Mouse (Mus musculus) limb, embryonic 13.5 days (tissue): Measurements from ENCODE around the gene Gfi1b. TPM values are rescaled to one million over a fixed set of nuclear protein-coding genes. Genes with fewer than 3 reads are reported as not detected.

Experiments
- ATAC-seq: fragments of 200-750 bp; cut with Nextera tagmentation; 2 replicates; pipeline ENCODE4 v1.8.0; 2017; ENCODE audit warnings: low read depth, moderate number of reproducible peaks, moderate TSS enrichment; ENCODE audit not compliant: low FRiP score
- H3K27ac ChIP-seq: fragments of 300-500 bp; sonication (generic); 2 replicates; pipeline ENCODE4 v1.5.1; 2015; ENCODE audit warnings: inconsistent platforms, mild to moderate bottlenecking, moderate library complexity
- H3K27me3 ChIP-seq: fragments of 300-500 bp; sonication (generic); 2 replicates; pipeline ENCODE4 v1.6.1; 2015; ENCODE audit warnings: mild to moderate bottlenecking, inconsistent platforms
- H3K36me3 ChIP-seq: fragments of 300-500 bp; sonication (generic); 2 replicates; pipeline ENCODE4 v1.6.1; 2015; ENCODE audit warnings: inconsistent platforms, mild to moderate bottlenecking, moderate library complexity
- H3K4me1 ChIP-seq: fragments of 300-500 bp; sonication (generic); 2 replicates; pipeline ENCODE4 v1.6.1; 2015; ENCODE audit warnings: inconsistent platforms
- H3K4me2 ChIP-seq: fragments of 300-500 bp; sonication (generic); replicated peaks from 2 replicates; pipeline ENCODE4 v1.6.1; 2015; ENCODE audit warnings: inconsistent platforms, mild to moderate bottlenecking, moderate library complexity
- H3K4me3 ChIP-seq: fragments of 300-500 bp; sonication (generic); 2 replicates; pipeline ENCODE4 v1.5.1; 2015; ENCODE audit warnings: moderate library complexity, mild to moderate bottlenecking, inconsistent platforms
- H3K9ac ChIP-seq: fragments of 300-500 bp; sonication (generic); 2 replicates; pipeline ENCODE4 v1.6.1; 2015; ENCODE audit warnings: mild to moderate bottlenecking, inconsistent platforms
- H3K9me3 ChIP-seq: fragments of 300-500 bp; sonication (generic); 2 replicates; pipeline ENCODE4 v1.6.1; 2016; ENCODE audit warnings: inconsistent platforms
- WGBS: fragments of 180-500 bp; shearing (Covaris S2); methylation state at CpG from one replicate; pipeline ENCODE4 v1.1.7; 2015; 5-methylcytosine and 5-hydroxymethylcytosine counted together
- polyA plus RNA-seq: library from polyadenylated mRNA; unstranded; fragments of >200 nt; fragmentation: Nextera tagmentation; extraction: Ambion mirVana; gene quantifications from 2 replicates; pipeline ENCODE4 v1.2.1, GENCODE M21; 2015

Gene Gfi1b
- polyA plus RNA-seq, 1 experiment from 2014 or later, result 0.65 TPM

DNA sequence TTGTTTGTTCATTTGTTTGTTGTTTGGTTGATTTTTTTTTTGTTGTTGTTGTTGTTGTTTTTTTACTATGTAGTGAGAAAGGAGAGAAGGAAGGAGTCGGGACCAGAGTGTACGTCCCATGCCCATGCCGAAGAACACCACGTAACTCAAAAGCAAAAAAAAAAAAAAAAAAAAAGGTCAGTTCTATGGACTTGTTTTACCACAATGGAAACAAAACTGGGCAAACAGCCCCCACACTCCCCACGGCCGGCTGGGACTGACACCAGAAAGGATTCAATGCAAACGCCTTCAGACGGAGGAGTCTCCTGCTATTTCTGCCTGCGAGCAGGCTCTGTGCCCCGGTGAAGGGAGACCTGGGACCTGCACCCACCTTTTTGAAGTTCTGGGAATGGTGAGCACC is 1.3 kb downstream of the Gfi1b start:
- Histone ChIP-seq H3K27ac (no peak overlapping the region), H3K36me3 (no peaks in the 10 kb centered on the region), H3K9ac (no peak overlapping the region), H3K27me3 (peaks cover 33% of the 10 kb centered on the region), H3K4me3 (no peak overlapping the region), H3K9me3 (no peaks in the 10 kb centered on the region), H3K4me2 (no peak overlapping the region), H3K4me1 (peaks cover 4% of the 10 kb centered on the region; the same call in 1 of the 2 replicates)
- no peak for ATAC-seq
- 69% methylated on average over 10 of the region's 10 CpGs for WGBS

- Histone ChIP-seq H3K9me3 (no peaks in the 10 kb centered on the region), H3K27ac (no peak overlapping the region), H3K27me3 (peaks cover 36% of the 10 kb centered on the region), H3K36me3 (no peaks in the 10 kb centered on the region), H3K4me2 (no peak overlapping the region), H3K9ac (no peak overlapping the region), H3K4me3 (no peak overlapping the region), H3K4me1 (peaks cover 4% of the 10 kb centered on the region; the same call in 1 of the 2 replicates)
- 85% methylated on average over 6 of the region's 6 CpGs for WGBS
- no peak for ATAC-seq
Measured at GRCm38 (mm10) chr2:28619369-28619768, 2.4 kb downstream of the Gfi1b start.

DNA sequence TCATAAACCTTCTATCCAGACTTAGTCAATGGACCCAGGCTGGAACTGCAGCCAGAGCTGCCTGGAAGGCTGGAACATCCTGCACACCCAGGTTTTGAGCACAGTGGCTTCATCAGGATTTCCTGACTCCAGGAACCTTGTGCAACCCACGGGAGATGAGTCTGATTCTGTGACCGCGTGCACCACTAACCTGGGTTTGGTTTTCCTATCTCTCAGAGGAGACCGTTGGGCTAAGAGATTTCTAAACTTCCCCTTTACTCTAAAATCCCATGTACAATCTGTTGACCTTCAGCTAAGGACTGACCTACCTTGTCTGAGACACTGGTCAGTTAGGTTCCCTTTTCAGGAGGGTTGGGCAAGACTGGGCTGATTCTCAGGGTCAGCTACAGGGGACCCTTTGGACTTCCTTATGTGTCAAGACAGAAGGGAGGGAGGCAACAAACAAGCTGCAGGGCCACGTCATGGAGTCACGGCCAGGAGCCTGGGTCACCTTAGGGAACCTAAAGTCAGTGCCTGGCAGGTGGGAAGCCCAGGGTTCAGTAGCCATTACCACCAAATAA is 2.9 kb downstream of the Gfi1b start:
- no peak for ATAC-seq
- peaks cover 36% of the 10 kb centered on the region for H3K27me3 ChIP-seq
- no peaks in the 10 kb centered on the region for H3K36me3 ChIP-seq
- 76% methylated on average over 6 of the region's 6 CpGs for WGBS
- no peak overlapping the region for H3K9ac ChIP-seq
- H3K4me2 ChIP-seq, result no peak overlapping the region
- no peak overlapping the region for H3K27ac ChIP-seq
- H3K9me3 ChIP-seq, result no peaks in the 10 kb centered on the region
- H3K4me3 ChIP-seq, result no peak overlapping the region
- peaks cover 4% of the 10 kb centered on the region; the same call in 1 of the 2 replicates for H3K4me1 ChIP-seq

GRCm38 (mm10) chr2:28617498-28618486 is 4.0 kb downstream of the Gfi1b start:
- H3K4me2 ChIP-seq, result no peak overlapping the region
- no peaks in the 10 kb centered on the region for H3K9me3 ChIP-seq
- H3K4me1 ChIP-seq, result peaks cover 4% of the 10 kb centered on the region; the same call in 1 of the 2 replicates
- H3K4me3 ChIP-seq, result no peak overlapping the region
- peaks cover 36% of the 10 kb centered on the region for H3K27me3 ChIP-seq
- H3K27ac ChIP-seq, result no peak overlapping the region
- no peak; the same call in 1 of the 2 replicates for ATAC-seq
- H3K9ac ChIP-seq, result no peak overlapping the region
- H3K36me3 ChIP-seq, result no peaks in the 10 kb centered on the region
- WGBS, result 74% methylated on average over 8 of the region's 8 CpGs

DNA sequence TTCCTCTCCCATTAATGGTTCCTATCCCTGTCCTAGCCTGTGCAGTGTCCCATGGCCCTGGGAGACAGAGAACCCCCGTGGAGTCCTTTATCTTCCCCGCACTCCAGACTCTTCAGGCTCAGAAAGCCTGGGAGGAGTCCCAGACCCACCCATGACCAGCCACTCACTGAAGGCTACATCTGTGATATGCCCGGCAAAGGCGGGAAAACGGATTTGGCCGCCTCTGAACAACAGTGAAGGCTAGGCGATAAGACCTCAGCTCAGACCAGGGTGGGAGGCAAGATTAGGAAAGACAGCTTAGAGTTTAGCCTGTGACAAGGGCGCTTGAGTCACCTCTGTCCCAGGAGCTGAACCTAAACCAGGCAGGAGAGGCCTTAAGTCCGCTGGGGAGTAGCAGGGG is 4.9 kb downstream of the Gfi1b start:
- Histone ChIP-seq H3K4me2 (no peak overlapping the region), H3K4me1 (peaks cover 3% of the 10 kb centered on the region; the same call in 1 of the 2 replicates), H3K9me3 (no peaks in the 10 kb centered on the region), H3K4me3 (no peak overlapping the region), H3K27me3 (peaks cover 27% of the 10 kb centered on the region), H3K9ac (no peak overlapping the region), H3K36me3 (no peaks in the 10 kb centered on the region), H3K27ac (no peak overlapping the region)
- no peak for ATAC-seq
- WGBS, result 84% methylated on average over 9 of the region's 9 CpGs

- Histone ChIP-seq H3K9me3 (no peaks in the 10 kb centered on the region), H3K36me3 (no peaks in the 10 kb centered on the region), H3K4me3 (no peak overlapping the region), H3K9ac (no peak overlapping the region), H3K27me3 (peaks cover 22% of the 10 kb centered on the region), H3K27ac (no peak overlapping the region), H3K4me1 (no peaks in the 10 kb centered on the region), H3K4me2 (no peak overlapping the region)
- no peak for ATAC-seq
- 32% methylated on average over 5 of the region's 5 CpGs for WGBS
Measured at GRCm38 (mm10) chr2:28616358-28616757, 5.4 kb downstream of the Gfi1b start.

DNA sequence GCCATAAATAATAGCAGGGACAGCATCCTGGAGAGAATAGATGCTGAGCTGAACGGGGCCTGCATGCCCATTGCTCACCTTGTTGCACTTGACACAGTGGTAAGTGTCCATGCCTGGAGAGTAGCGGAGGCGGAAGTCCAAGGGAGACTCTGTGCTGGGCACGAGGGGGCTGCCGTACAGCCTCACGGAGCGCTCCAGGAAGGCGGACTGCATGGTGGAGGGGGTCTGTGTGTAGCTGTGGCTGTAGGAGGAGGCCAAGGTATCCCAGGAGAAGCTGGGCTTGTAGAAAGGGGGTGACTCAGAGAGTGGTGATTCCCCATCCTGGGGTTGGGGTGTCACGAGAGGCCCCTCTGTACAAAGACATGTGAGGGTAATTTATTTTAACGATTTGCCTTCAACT is 8.2 kb downstream of the Gfi1b start:
- no peak for ATAC-seq
- Histone ChIP-seq H3K4me3 (no peak overlapping the region), H3K9me3 (no peaks in the 10 kb centered on the region), H3K4me2 (no peak overlapping the region), H3K27ac (no peak overlapping the region), H3K27me3 (peaks cover 5% of the 10 kb centered on the region; the same call in 1 of the 2 replicates), H3K36me3 (no peaks in the 10 kb centered on the region), H3K9ac (no peak overlapping the region), H3K4me1 (no peaks in the 10 kb centered on the region)
- WGBS, result 85% methylated on average over 10 of the region's 10 CpGs

GRCm38 (mm10) chr2:28612436-28613063 is 9.2 kb downstream of the Gfi1b start:
- Histone ChIP-seq H3K27ac (no peak overlapping the region), H3K27me3 (peaks cover 5% of the 10 kb centered on the region; the same call in 1 of the 2 replicates), H3K9ac (no peak overlapping the region), H3K4me3 (no peak overlapping the region), H3K4me1 (peaks cover 3% of the 10 kb centered on the region), H3K4me2 (no peak overlapping the region), H3K36me3 (no peaks in the 10 kb centered on the region), H3K9me3 (no peaks in the 10 kb centered on the region)
- no peak for ATAC-seq
- WGBS, result 63% methylated on average over 10 of the region's 10 CpGs

GRCm38 (mm10) chr2:28611407-28611787 is 10.4 kb downstream of the Gfi1b start:
- 84% methylated on average over 17 of the region's 17 CpGs for WGBS
- Histone ChIP-seq H3K36me3 (no peaks in the 10 kb centered on the region), H3K9ac (no peak overlapping the region), H3K27ac (no peak overlapping the region), H3K4me1 (peaks cover 10% of the 10 kb centered on the region), H3K27me3 (peaks cover 5% of the 10 kb centered on the region; the same call in 1 of the 2 replicates), H3K4me2 (no peak overlapping the region), H3K4me3 (no peak overlapping the region), H3K9me3 (no peaks in the 10 kb centered on the region)
- no peak for ATAC-seq

DNA sequence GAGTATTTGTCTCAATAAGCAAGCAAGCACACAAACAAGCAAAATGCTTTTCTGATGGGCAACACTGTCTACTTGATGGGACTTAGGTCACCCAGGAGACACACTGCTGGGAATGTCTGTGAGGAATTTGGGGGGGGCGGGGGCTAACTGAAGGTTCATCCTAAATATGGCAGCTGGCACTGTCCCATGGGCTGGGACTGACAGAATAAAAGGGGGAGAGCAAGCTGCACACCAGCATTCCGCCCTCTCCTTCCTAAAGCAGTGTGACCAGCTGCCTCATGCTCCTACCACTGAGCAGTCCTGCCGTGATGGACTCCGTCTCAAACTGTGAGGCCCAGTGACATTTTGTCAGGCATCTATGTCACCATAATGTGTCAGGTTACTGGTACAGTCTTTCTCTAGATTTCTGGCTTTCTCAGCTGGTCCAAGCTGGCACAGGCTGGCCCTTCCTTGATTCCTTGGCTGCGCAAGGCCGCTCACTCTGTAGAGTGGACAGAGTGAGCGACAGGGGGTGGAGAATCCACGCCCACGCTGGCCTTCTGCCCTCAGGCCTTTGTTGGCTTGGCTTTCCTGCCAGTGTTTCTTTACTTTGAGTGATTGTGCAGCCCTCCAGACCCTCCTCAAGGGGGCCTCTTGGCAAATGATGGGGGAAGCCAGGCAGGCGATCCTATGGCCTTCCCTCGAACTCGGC is 10.9 kb downstream of the Gfi1b start:
- 86% methylated on average over 12 of the region's 12 CpGs for WGBS

GRCm38 (mm10) chr2:28609851-28610250 is 11.9 kb downstream of the Gfi1b start:
- H3K27me3 ChIP-seq, result no peaks in the 10 kb centered on the region
- no peak for ATAC-seq
- no peaks in the 10 kb centered on the region for H3K9me3 ChIP-seq
- H3K4me2 ChIP-seq, result no peak overlapping the region
- 86% methylated on average over 10 of the region's 10 CpGs for WGBS
- no peak overlapping the region for H3K27ac ChIP-seq
- H3K4me3 ChIP-seq, result no peak overlapping the region
- peaks cover 15% of the 10 kb centered on the region for H3K4me1 ChIP-seq
- no peak overlapping the region for H3K9ac ChIP-seq
- no peaks in the 10 kb centered on the region for H3K36me3 ChIP-seq

More for the DNA sequence above, 10.9 kb downstream of the Gfi1b start:
- peaks cover 15% of the 10 kb centered on the region for H3K4me1 ChIP-seq
- no peaks in the 10 kb centered on the region for H3K36me3 ChIP-seq
- H3K27ac ChIP-seq, result no peak overlapping the region
- H3K27me3 ChIP-seq, result peaks cover 5% of the 10 kb centered on the region; the same call in 1 of the 2 replicates
- ATAC-seq, result no peak
- H3K4me3 ChIP-seq, result no peak overlapping the region
- no peak overlapping the region for H3K4me2 ChIP-seq
- no peak overlapping the region for H3K9ac ChIP-seq
- H3K9me3 ChIP-seq, result no peaks in the 10 kb centered on the region
